Mouse (Mus musculus) left cerebral cortex, postnatal 25 days (tissue): ENCODE measurements around the gene Npc1l1. TPM values are rescaled to one million over a fixed set of nuclear protein-coding genes. Genes with fewer than 3 reads are reported as not detected.

ENCODE experiments used
- DNase-seq, 2 experiments: peaks; one replicate each; pipeline ENCODE4 v3.0.0; 2022; ENCODE audit warnings: low spot score in 2 of 2, mixed read lengths in 1 of 2
- intact Hi-C: fragments of 180-260 bp; cut with DNase I; formaldehyde crosslinking; loops from one replicate; pipeline ENCODE4 v1.15.1; 2025
- total RNA-seq, 2 experiments: library from RNA; stranded (reverse); gene quantifications; 2 replicates each; pipeline ENCODE4 v1.2.3; 2021

Gene Npc1l1
- total RNA-seq, 2 experiments from 2014 or later = 1.1 TPM

DNA sequence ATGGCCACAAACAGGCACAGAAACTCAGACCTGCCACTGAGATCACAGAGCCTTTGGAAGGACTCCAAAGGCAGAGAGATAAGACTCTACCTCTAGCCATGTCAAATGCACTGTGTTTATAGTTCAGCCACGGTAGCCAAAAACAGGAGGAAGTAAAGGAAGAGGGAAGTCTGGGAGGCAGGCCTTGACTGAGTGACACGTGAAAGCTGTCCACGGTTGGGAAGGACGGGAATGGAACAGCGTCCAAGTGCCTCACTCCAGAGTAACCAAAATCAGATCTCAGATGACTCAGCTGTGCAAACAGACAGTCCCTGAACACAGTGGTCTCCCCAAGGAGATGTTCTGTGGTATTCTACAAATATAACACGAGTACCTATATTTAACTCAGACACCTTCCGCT is 55.2 kb downstream of the Npc1l1 start:
- peak in 1 of 2 experiments; percentile 83 for DNase-seq
- intact Hi-C loops = loop anchor here (1.0 kb wide), 1 partner anchor 54 kb away; no protein-coding TSS in a partner anchor

DNA sequence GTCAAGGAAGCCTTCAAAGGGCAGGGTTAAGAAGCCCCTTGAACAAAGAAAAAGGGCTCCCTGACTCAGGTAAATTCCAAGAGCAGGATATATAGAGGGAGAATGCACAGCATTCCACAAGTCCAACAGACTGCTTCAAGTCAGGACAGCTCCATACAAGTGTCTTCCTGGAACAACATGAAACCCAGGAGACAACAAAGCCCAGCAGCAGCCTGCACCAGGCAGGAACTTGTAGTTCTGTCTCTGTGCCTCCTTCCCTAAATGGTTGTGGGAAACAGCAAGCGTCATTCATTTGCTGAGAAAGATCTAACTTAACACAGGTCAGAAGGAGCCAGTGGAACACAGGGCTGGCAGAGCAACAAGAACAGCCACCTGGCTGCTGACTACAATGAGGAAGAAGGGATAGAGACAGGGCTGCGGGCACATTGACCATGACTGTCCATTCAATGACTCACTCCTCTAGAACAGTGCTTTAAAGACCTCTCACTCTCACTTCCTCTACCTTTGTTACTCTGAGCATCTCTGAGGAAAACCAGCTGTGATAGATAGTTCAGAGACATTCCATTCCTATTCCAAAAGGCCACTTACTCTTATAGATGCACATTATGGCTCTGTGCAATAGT is 60.8 kb downstream of the Npc1l1 start:
- no peak for DNase-seq
- intact Hi-C loops = no loop called here

DNA sequence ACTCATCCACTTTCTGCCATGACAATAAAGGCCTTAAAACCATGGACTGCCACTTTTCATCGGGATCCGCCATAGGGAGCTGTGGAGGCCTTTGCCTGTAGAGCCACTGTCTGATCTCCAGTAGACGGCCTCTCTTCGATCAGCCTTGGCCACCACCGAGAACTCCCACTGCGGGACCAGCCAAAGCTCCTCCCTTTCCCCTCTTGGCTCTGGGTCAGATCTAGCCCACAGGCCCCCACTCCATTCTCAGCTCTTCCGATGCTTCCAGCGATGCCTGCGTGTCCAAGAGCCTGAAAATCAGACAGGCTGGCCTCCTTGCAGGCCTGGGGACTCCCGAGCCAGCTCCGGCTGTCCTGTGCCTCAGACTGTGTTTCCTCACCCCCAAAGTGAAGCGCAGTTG is 63.6 kb downstream of the Npc1l1 start:
- DNase-seq = no peak
- intact Hi-C loops = no loop called here

DNA sequence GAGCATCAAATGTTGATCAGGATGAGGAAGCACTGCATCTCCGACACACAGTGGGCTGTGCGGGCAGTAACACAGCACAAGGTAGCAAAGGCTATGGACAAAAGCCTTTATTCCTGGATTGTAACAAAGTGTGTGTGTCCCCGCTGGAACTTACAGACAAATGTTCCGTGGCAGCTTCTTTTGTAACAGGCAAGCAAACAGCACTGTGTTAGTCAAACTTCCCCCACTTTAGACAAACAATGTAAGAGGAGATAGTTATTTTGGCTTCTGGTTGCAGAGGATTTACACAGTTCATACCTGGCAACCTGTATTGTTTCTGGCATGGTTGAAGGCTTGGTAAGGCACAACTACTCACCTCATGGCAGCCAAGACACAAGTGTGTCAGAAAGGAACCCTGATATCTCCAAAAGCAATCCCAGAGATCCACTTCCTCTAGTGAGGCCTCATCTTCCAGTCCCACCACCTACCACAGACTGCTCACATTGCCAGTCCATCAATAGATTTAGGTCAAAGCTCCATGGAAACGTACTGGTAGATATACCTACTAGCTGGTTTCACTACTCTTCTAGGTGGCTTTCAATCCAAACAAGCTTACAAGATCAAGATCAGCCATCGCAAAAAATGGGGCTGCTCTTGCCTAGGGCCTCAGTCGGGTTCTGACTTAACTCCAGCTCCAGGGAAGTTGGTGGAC is 64.4 kb downstream of the Npc1l1 start:
- no peak for DNase-seq
- intact Hi-C loops = no loop called here

DNA sequence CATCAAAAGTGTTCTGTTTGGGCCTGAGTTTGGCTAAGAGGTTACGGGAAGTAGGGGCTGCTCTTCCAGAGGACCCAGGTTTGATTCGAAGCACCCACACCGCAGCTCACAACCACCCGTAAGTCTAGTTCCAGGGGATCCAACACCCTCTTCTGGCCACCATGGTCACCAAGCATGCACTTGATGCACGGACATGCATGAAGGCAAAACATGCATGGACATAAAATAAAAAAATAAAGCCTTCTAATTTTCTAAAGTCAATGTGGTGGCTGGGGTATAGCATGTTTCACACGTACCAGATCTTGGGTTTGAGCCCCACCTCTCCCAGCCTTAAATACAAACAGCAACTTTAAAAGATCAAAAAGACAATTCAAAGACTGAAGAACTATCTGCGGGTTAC is 65.2 kb downstream of the Npc1l1 start:
- DNase-seq = no peak
- intact Hi-C loops = no loop called here

DNA sequence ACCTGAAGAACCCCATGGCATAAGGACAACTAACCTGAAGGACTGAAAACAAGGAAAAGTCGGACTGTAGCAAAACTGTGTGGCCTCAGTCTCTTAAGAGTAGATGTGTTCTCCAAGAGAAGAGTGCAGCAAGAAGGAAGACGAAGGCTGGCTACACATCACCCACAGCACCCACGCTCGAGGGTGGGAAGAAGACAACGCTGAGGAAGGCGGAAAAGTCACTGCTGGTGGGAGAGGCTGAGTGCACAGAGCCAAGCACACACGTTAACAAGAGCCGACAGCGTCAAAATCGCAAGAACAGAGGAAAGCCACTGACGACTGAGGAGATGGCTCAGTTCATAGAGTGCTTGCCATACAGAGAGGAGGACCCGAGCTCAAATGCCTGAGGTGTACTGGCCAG is 66.2 kb downstream of the Npc1l1 start:
- DNase-seq = peak in 1 of 2 experiments; percentile 78
- intact Hi-C loops = no loop called here

DNA sequence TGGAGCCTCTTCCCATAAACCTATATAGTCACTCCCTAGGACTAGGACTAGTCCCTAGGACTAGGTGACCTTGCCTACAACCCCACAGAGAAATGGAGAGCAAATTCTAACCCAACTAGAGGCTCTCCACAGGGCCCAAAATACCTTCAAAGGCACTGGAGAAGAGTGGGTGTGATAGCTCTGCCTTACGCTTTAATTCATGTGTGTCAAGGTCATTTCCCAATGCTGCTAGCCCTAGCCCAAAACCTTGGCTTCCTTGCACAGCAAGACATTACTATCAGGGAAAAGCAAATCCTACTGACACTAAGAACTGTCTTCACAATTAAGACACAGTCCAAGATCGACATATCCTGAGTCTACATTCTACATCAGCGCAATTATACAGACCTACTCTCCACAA is 66.9 kb downstream of the Npc1l1 start:
- intact Hi-C loops = no loop called here

DNA sequence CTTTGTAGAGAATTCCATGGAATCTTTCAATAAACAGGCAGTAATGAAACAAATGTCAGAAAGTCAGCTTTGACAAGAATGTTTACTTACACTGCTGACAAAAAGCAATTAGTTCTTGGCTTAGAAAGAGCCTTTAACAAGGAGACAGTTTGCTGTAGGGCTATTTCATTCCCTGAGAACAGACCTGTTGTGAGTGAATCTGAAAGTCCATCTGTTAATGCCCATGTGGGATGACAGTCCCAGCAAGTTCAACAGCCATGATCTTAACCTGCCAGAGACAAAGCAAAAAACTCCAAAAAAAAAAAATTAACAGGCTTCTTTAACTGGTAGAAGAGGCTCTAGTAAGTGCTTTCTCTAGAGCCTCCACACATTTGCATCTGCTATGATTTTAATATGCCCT is 68.4 kb downstream of the Npc1l1 start:
- intact Hi-C loops = no loop called here
- no peak for DNase-seq

More for the DNA sequence above, 66.9 kb downstream of the Npc1l1 start:
- no peak for DNase-seq

Other genes starting within 250 kb of the Npc1l1 start
- 100 to 1,000 TPM; 645 to 685 TPM for gene Camk2b, start 163.8 kb downstream of the Npc1l1 start, total RNA-seq
- gene A730071L15Rik, start 30.1 kb downstream of the Npc1l1 start, total RNA-seq = not detected
- 100 to 1,000 TPM; 124 to 125 TPM for gene Nudcd3, start 29.7 kb downstream of the Npc1l1 start, total RNA-seq
- gene Ddx56, start 37.6 kb upstream of the Npc1l1 start, total RNA-seq = 10 to 100 TPM; 43.9 to 44.4 TPM
- 10 to 100 TPM; 88.9 to 94.6 TPM for gene Tmed4, start 44.7 kb upstream of the Npc1l1 start, total RNA-seq
- 100 to 1,000 TPM; 240 to 254 TPM for gene Ogdh, start 61.5 kb upstream of the Npc1l1 start, total RNA-seq
- gene Zmiz2, start 158.9 kb upstream of the Npc1l1 start, total RNA-seq = 100 to 1,000 TPM; 215 to 216 TPM
- gene Ppia, start 185.3 kb upstream of the Npc1l1 start, total RNA-seq = 1,000 to 10,000 TPM; 1,922 to 2,079 TPM
- 10 to 100 TPM; 32.3 to 32.6 TPM for gene H2afv, start 214.3 kb upstream of the Npc1l1 start, total RNA-seq
- gene Purb, start 245.8 kb upstream of the Npc1l1 start, total RNA-seq = 100 to 1,000 TPM; 294 to 301 TPM